Mouse (Mus musculus) liver, embryonic 15.5 days (tissue): Measurements from ENCODE around the gene Nrp2. TPM values are rescaled to one million over a fixed set of nuclear protein-coding genes. Genes with fewer than 3 reads are reported as not detected.

Experiments
- ATAC-seq: fragments of 200-750 bp; cut with Nextera tagmentation; 2 replicates; pipeline ENCODE4 v1.8.0; 2017; ENCODE audit warnings: moderate number of reproducible peaks, mild to moderate bottlenecking, moderate library complexity; ENCODE audit not compliant: insufficient read depth
- H3K27ac ChIP-seq: fragments of 300-500 bp; sonication (generic); replicated peaks from 2 replicates; pipeline ENCODE4 v1.5.1; 2015; ENCODE audit warnings: mild to moderate bottlenecking, inconsistent platforms
- H3K27me3 ChIP-seq: fragments of 300-500 bp; sonication (generic); 2 replicates; pipeline ENCODE4 v1.6.1; 2015; ENCODE audit warnings: mild to moderate bottlenecking, inconsistent platforms
- H3K36me3 ChIP-seq: fragments of 300-500 bp; sonication (generic); replicated peaks from 2 replicates; pipeline ENCODE4 v1.6.1; 2015; ENCODE audit warnings: moderate library complexity, mild to moderate bottlenecking, inconsistent platforms
- H3K4me1 ChIP-seq: fragments of 300-500 bp; sonication (generic); replicated peaks from 2 replicates; pipeline ENCODE4 v1.6.1; 2015; ENCODE audit warnings: inconsistent platforms
- H3K4me2 ChIP-seq: fragments of 300-500 bp; sonication (generic); 2 replicates; pipeline ENCODE4 v1.6.1; 2015; ENCODE audit warnings: moderate library complexity, mild to moderate bottlenecking, inconsistent platforms
- H3K4me3 ChIP-seq: fragments of 300-500 bp; sonication (generic); replicated peaks from 2 replicates; pipeline ENCODE4 v1.5.1; 2015; ENCODE audit warnings: mild to moderate bottlenecking, inconsistent platforms
- H3K9ac ChIP-seq: fragments of 300-500 bp; sonication (generic); 2 replicates; pipeline ENCODE4 v1.6.1; 2015; ENCODE audit warnings: moderate library complexity, mild to moderate bottlenecking, inconsistent platforms
- H3K9me3 ChIP-seq: fragments of 300-500 bp; sonication (generic); replicated peaks from 2 replicates; pipeline ENCODE4 v1.6.1; 2016; ENCODE audit warnings: inconsistent platforms
- WGBS: fragments of 180-500 bp; shearing (Covaris S2); methylation state at CpG from one replicate; pipeline ENCODE4 v1.1.7; 2015; ENCODE audit warnings: mixed read lengths; ENCODE audit not compliant: insufficient replicate concordance; 5-methylcytosine and 5-hydroxymethylcytosine counted together
- polyA plus RNA-seq: library from polyadenylated mRNA; unstranded; fragments of >200 nt; fragmentation: Nextera tagmentation; extraction: Ambion mirVana; gene quantifications from 2 replicates; pipeline ENCODE4 v1.2.1, GENCODE M21; 2015

Gene Nrp2
- polyA plus RNA-seq, 1 experiment from 2014 or later: 0.71 TPM

DNA sequence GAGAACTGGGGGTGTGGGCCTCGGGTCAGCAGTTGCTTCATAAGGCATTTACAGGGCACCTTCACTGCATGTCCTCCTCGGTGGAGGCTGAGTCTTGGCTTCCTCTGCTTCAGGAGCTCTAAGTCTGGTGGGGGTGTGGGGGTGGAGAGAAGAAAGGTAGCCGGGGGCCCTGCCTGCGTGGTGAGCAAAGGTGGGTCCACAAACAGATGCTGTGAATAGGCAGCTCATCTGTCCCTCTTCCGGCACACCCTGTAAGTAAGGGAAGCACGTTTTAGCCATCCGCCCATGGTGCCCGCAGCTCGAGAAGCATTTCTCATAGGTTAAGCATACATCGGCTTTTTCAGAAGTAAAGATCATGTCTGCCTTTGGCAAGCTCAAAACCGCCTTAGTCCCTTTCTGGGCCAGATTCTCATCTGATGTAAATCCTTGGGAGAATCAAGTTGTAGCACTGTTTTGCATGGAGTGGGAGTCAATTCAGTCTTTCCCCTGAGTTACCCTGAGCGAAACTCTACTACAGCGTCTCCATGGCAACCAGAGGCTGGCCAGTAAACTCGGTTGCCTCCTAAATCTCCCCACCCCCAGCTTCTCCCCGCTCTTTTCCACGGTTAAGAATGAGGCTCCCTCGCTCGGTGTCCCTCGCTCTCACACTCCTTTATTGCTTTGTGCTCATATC, 91.3 kb downstream of the Nrp2 start:
- no peak for ATAC-seq
- Histone ChIP-seq H3K27ac (no peak overlapping the region), H3K4me3 (no peak overlapping the region), H3K9ac (no peak overlapping the region), H3K4me1 (peaks cover 8% of the 10 kb centered on the region; the same call in 1 of the 2 replicates), H3K36me3 (no peaks in the 10 kb centered on the region), H3K4me2 (no peak overlapping the region), H3K27me3 (peaks cover 20% of the 10 kb centered on the region), H3K9me3 (no peaks in the 10 kb centered on the region)
- 42% methylated on average over 19 of the region's 19 CpGs for WGBS

DNA sequence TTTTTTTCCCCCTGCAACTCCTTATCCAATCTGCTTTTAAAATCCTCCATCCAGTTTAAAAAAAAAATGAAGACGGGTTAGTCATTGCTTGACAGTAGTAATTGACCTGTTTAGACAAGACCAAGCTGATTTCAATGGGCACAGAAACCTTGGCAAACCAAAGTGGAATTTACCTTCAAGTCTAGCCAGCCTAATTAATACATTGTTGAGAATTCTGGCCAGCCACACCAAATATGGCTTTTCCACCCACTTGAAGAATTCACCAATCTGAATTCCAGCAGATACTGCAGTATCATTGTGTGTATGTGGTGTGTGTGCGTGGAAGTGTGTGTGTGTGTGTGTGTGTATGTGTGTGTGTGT, 91.8 kb downstream of the Nrp2 start:
- Histone ChIP-seq H3K4me1 (peaks cover 13% of the 10 kb centered on the region), H3K4me3 (no peak overlapping the region), H3K27ac (no peak overlapping the region), H3K36me3 (no peaks in the 10 kb centered on the region), H3K27me3 (peaks cover 15% of the 10 kb centered on the region), H3K9ac (no peak overlapping the region), H3K4me2 (no peak overlapping the region), H3K9me3 (no peaks in the 10 kb centered on the region)
- no peak for ATAC-seq
- WGBS: 48% methylated on average over 2 of the region's 2 CpGs

DNA sequence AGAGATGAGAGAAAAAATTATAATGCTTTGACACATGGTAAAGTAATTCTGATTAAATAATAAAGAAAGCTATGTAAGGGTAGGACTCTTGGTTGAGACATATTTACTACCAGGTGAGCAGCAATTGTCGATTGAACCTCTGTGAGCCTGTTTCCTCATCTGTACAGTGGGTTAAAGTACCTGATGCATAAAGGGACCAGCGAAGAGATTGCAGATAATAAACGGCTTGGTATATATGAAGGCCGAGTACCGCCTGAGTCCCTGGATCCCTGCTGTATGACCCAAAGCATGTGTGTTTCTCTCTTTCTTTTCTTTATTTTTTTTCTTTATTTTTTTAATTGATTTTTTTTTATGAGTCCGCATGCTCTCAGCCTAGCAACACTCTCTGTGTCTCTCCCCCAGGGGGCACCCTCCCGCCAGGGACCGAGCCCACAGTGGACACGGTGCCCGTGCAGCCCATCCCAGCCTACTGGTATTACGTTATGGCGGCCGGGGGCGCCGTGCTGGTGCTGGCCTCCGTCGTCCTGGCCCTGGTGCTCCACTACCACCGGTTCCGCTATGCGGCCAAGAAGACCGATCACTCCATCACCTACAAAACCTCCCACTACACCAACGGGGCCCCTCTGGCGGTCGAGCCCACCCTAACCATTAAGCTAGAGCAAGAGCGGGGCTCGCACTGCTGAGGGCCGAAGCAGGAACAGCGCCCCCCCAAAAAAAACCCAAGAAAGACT, 92.4 kb downstream of the Nrp2 start:
- Histone ChIP-seq H3K9ac (no peak overlapping the region), H3K27ac (no peak overlapping the region), H3K4me1 (peaks cover 18% of the 10 kb centered on the region), H3K9me3 (no peaks in the 10 kb centered on the region), H3K27me3 (peaks cover 14% of the 10 kb centered on the region), H3K36me3 (no peaks in the 10 kb centered on the region), H3K4me3 (peak overlapping the region; percentile 37), H3K4me2 (peak overlapping the region; percentile 61)
- 33% methylated on average over 28 of the region's 28 CpGs for WGBS
- ATAC-seq: no peak

DNA sequence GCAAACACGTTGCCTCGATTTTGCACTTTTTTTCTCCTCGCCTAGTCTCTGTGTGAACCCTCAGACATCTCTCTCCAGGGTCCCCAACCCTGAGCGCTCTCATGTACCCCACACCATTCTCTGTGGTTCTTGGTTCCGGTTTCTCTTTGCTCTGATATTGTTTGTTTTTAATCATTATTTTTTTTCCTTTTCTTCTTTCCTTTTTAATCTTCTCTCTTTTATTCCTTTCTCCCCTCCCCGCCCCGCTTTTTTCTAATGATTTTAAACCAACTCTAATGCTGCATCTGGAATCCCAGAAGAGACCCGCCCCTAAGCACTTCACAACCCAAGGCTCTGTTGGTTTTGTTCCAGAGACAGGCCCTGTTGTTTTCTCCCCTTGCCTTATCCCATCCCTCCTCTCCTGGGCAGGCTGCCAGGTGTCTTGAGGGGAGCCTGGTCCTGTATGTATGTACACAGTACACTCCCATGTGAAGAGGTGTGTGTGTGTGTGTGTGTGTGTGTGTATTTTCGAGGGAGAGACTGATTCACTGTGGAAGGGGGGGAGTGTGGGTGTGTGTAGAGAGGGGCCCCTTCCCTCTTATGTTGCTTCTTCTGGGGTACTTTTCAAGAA, 93.1 kb downstream of the Nrp2 start:
- 51% methylated on average over 9 of the region's 9 CpGs for WGBS
- H3K4me3 ChIP-seq: peak overlapping the region; percentile 37

DNA sequence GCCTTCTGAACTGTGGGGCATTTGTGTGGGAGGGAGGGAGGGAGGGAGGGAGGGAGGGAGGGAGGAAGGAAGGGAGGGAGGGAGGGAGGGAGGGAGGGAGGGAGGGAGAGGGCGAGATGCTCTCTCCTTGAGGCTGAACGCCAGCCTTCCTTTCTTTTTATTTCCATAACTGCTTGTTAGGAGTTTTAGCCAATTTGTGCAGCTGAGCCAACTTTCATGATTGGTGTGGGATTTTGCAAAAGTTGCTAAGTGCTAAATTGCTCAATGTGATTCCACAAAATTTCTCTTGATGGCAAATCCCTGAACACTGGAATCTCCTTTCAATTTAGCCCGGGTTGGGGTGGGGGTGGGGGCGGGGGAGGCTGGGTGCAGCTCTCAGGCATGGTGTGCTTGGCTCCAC, 96.3 kb downstream of the Nrp2 start:
- Histone ChIP-seq H3K4me3 (no peak overlapping the region), H3K9ac (no peak overlapping the region), H3K27me3 (peaks cover 5% of the 10 kb centered on the region), H3K27ac (no peak overlapping the region), H3K36me3 (no peaks in the 10 kb centered on the region), H3K4me2 (no peak overlapping the region), H3K4me1 (peaks cover 47% of the 10 kb centered on the region), H3K9me3 (no peaks in the 10 kb centered on the region)
- no peak for ATAC-seq
- 50% methylated on average over 4 of the region's 4 CpGs for WGBS

More for the DNA sequence above, 93.1 kb downstream of the Nrp2 start:
- H3K36me3 ChIP-seq: no peaks in the 10 kb centered on the region
- no peak; the same call in 1 of the 2 replicates for ATAC-seq
- H3K4me2 ChIP-seq: peak overlapping the region; percentile 61
- H3K9me3 ChIP-seq: no peaks in the 10 kb centered on the region
- no peak overlapping the region for H3K9ac ChIP-seq
- peaks cover 14% of the 10 kb centered on the region for H3K27me3 ChIP-seq
- H3K4me1 ChIP-seq: peaks cover 25% of the 10 kb centered on the region
- H3K27ac ChIP-seq: no peak overlapping the region

DNA sequence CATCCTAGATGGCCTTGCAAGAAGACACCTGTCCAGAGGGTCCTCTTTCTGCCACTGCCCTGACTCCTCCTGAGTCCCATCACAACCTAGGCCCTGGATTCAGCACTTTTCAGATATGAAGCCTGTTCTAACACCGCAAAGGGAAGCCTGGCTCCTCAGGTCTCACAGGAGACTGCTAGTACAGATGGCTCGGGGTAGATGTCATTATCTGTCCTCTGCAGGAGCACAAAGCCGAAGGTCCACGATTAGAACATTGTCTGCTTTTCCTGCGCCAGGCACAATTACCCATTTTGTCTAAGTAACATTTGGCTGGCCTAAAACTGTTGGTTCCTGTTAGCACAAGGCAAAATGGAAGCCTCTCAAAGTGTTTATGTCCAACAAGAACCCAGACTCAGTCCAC, 97.3 kb downstream of the Nrp2 start:
- no peaks in the 10 kb centered on the region for H3K9me3 ChIP-seq
- peak; percentile 88 for ATAC-seq
- no peak overlapping the region for H3K4me3 ChIP-seq
- WGBS: 19% methylated on average over 5 of the region's 5 CpGs
- H3K36me3 ChIP-seq: no peaks in the 10 kb centered on the region
- peaks cover 47% of the 10 kb centered on the region for H3K4me1 ChIP-seq
- H3K27ac ChIP-seq: peak overlapping the region; percentile 51; the same call in 1 of the 2 replicates
- H3K4me2 ChIP-seq: peak overlapping the region; percentile 15; the same call in 1 of the 2 replicates
- 0 out of 2 replicates have a peak, but pooled peaks cover under 1% of the 10 kb centered on the region for H3K27me3 ChIP-seq
- H3K9ac ChIP-seq: no peak overlapping the region

DNA sequence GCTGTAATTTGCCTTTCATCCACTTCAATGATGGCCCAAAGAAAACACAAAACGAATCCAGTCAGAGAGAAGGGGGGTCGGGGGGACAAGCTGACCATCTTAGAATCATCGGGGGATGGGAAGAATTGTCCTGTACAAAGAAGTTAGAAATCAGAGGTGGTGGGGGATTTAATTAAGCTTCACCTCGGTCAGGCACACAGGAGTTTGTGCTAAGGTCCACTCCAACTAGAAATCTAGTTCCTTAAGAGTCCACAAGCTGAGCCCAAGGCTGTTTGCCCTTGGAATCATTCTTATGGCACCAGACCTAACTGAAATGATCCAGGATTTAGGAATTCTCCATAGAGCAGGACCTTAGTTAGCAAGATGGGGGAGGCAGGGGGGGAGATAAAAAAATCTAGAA, 98.3 kb downstream of the Nrp2 start:
- Histone ChIP-seq H3K9ac (no peak overlapping the region), H3K36me3 (no peaks in the 10 kb centered on the region), H3K4me2 (no peak overlapping the region), H3K9me3 (no peaks in the 10 kb centered on the region), H3K27me3 (no peaks in the 10 kb centered on the region), H3K27ac (no peak overlapping the region), H3K4me3 (no peak overlapping the region), H3K4me1 (peaks cover 39% of the 10 kb centered on the region)
- 77% methylated on average over 4 of the region's 4 CpGs for WGBS
- ATAC-seq: no peak

DNA sequence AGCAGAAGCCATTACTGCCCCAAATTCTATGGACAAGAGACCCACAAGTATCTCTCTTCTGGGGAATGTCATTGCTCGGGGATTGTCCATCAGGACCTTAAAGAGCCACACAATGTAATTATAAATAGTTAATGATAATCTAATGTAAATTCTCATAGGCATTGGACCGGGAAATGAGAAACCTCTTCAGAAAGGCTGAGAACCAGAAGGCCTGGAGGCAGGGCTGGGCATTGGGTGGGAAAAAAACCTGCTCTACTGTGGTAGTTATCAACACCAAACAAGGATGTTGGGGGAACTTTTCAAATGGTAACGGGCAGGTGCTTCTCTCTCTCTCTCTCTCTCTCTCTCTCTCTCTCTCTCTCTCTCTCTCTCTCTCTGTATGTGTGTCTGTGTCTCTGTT, 98.8 kb downstream of the Nrp2 start:
- Histone ChIP-seq H3K36me3 (no peaks in the 10 kb centered on the region), H3K4me1 (peaks cover 39% of the 10 kb centered on the region), H3K4me3 (no peak overlapping the region), H3K4me2 (no peak overlapping the region), H3K9me3 (no peaks in the 10 kb centered on the region), H3K27ac (no peak overlapping the region), H3K27me3 (no peaks in the 10 kb centered on the region), H3K9ac (no peak overlapping the region)
- no peak for ATAC-seq
- 51% methylated on average over 3 of the region's 3 CpGs for WGBS

DNA sequence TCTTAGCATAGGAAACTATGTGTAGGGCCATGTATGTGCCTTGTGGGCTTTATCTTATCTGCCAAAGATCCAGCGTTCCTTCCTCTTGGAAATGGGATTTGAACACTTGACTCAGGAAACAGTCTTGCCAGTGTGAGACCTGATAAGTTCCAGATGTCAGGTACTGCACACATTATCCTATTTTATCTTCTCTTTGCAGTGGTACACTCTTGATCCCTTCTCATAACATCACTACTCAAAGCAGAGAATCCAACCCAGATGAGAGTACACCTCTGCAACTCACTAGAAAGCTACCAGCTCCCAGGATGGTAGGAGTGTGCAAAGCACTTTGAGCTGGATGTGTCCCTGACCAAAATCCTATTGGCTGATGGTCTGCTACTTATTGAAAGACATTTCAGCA, 100.5 kb downstream of the Nrp2 start:
- H3K4me3 ChIP-seq: no peak overlapping the region
- 15% methylated on average over 1 of the region's 1 CpGs for WGBS
- H3K9ac ChIP-seq: no peak overlapping the region
- peaks cover 39% of the 10 kb centered on the region for H3K4me1 ChIP-seq
- no peaks in the 10 kb centered on the region for H3K36me3 ChIP-seq
- H3K9me3 ChIP-seq: no peaks in the 10 kb centered on the region
- peak; percentile 33; the same call in 1 of the 2 replicates for ATAC-seq
- no peak overlapping the region for H3K27ac ChIP-seq
- no peaks in the 10 kb centered on the region for H3K27me3 ChIP-seq
- H3K4me2 ChIP-seq: no peak overlapping the region

DNA sequence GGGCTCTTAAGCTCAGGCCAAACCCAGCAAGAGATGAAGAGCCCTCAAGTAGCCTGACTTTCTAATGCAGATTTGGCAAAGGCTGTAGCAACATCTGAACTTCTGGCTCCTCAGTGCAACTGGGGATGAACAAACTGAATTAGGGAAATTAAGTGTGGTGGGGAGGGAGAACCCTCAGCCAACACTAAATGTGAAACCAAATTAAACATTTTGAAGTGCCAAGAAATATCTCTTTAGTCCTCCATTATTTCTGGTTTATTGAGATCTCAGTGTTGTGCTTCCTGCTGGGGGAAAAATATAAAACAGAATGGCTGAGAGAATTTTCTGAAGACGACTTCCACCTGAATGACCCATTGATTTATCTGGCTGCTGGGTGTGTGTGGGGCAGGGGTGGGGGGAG, 102.9 kb downstream of the Nrp2 start:
- ATAC-seq: no peak
- Histone ChIP-seq H3K9me3 (no peaks in the 10 kb centered on the region), H3K4me2 (no peak overlapping the region), H3K27ac (no peak overlapping the region), H3K27me3 (no peaks in the 10 kb centered on the region), H3K36me3 (no peaks in the 10 kb centered on the region), H3K4me3 (no peak overlapping the region), H3K9ac (no peak overlapping the region), H3K4me1 (peaks cover 23% of the 10 kb centered on the region)
- 38% methylated on average over 1 of the region's 1 CpGs for WGBS

DNA sequence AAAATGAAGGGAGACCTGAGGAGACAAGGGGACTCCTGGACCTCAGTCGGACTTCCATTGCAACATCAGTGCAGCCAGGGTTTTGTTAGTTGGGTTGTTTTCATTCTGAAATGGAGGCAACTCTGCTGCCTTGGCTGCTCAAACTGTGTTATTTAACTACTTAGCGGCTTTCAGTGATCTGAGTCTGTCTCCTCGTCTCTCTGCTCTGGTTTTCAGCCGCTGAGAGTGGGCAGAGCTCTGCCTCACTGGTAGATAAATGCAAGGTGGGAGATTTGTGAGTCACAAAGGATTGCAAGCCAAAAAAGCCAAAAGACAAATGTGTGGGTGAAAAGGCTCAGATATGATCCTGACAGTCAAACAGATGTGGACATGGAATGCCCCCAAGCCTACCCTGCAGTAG, 105.3 kb downstream of the Nrp2 start:
- 70% methylated on average over 4 of the region's 4 CpGs for WGBS
- H3K9me3 ChIP-seq: no peaks in the 10 kb centered on the region

More for the DNA sequence above, 105.3 kb downstream of the Nrp2 start:
- H3K9ac ChIP-seq: no peak overlapping the region
- no peak overlapping the region for H3K4me2 ChIP-seq
- no peak overlapping the region for H3K4me3 ChIP-seq
- no peak overlapping the region for H3K27ac ChIP-seq
- no peak for ATAC-seq
- no peaks in the 10 kb centered on the region for H3K27me3 ChIP-seq
- H3K36me3 ChIP-seq: no peaks in the 10 kb centered on the region
- H3K4me1 ChIP-seq: peaks cover 7% of the 10 kb centered on the region
